Mouse (Mus musculus) small intestine, adult 2 months (tissue): ENCODE results near the gene Cacnb4.

ENCODE experiments used
- CTCF ChIP-seq: fragments of 200-500 bp; IDR thresholded peaks from 2 replicates; pipeline ENCODE4 v1.5.1; 2012; ENCODE audit warnings: low read depth, mild to moderate bottlenecking, control low read depth, inconsistent platforms, low read length, moderate library complexity, mixed read lengths; ENCODE audit not compliant: insufficient replicate concordance, insufficient read length; ENCODE audit errors: extremely low read depth
- POLR2A ChIP-seq: fragments of 200-500 bp; IDR thresholded peaks from 2 replicates; pipeline ENCODE4 v1.6.1; 2012; ENCODE audit warnings: low read depth, mild to moderate bottlenecking, control low read depth, inconsistent platforms, low read length, moderate library complexity

- TF ChIP-seq POLR2A (no peak), CTCF (no peak)
Observed at GRCm38 (mm10) chr2:52602228-52602627, 74.4 kb downstream of the Cacnb4 start.
